Mouse (Mus musculus) E14TG2a.4 (cell line): ENCODE measurements around the gene Rapgef5.

Source experiments
- H3K27me3 ChIP-seq: 2 replicates; pipeline ENCODE4 v1.6.1; 2014; ENCODE audit warnings: low read length, control low read depth; ENCODE audit not compliant: insufficient read depth
- H3K36me3 ChIP-seq: 2 replicates; pipeline ENCODE4 v1.6.1; 2014; ENCODE audit warnings: low read length, control low read depth; ENCODE audit not compliant: insufficient read depth
- H3K4me1 ChIP-seq: replicated peaks from 2 replicates; pipeline ENCODE4 v1.6.1; 2014; ENCODE audit warnings: low read depth, low read length, control low read depth
- H3K4me3 ChIP-seq: replicated peaks from 2 replicates; pipeline ENCODE4 v1.5.1; 2014; ENCODE audit warnings: mild to moderate bottlenecking, low read length
- H3K9me3 ChIP-seq: 2 replicates; pipeline ENCODE4 v1.6.1; 2014; ENCODE audit warnings: low read length, control low read depth
- CTCF ChIP-seq: conservative IDR thresholded peaks from 2 replicates; pipeline ENCODE4 v1.5.1; 2014; ENCODE audit warnings: low read length
- NANOG ChIP-seq: IDR thresholded peaks from 2 replicates; pipeline ENCODE4 v1.6.1; 2014; ENCODE audit warnings: borderline replicate concordance, low read length, mixed read lengths
- POU5F1 ChIP-seq: IDR thresholded peaks from 2 replicates; pipeline ENCODE4 v1.6.1; 2014; ENCODE audit warnings: low read length, borderline replicate concordance

Rapgef5 gene

DNA sequence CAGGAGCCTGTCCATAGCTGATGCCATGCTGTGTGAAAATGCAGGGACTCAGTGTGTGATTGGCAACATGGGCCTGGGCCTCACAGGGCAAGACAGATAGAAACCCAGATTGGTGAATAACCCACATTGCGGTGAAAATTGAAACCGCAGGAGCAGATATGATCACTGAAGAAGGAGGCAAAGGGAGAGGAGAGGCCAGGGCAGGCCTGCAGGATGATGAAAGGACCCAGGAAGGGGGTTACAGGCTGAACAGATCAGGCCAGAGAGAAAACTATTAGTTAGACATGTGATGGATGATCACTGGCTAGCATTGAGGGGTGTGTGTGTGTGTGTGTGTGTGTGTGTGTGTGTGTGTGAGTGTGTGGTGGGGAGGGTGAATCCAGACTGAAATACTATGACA is 122.6 kb downstream of the Rapgef5 start:
- TF ChIP-seq CTCF (no peak), POU5F1 (no peak), NANOG (no peak)
- no peaks in the 10 kb centered on the region for H3K36me3 ChIP-seq

GRCm38 (mm10) chr12:117639356-117640121 is 123.3 kb downstream of the Rapgef5 start:
- H3K4me3 ChIP-seq: no peak overlapping the region
- no peaks in the 10 kb centered on the region for H3K36me3 ChIP-seq
- no peaks in the 10 kb centered on the region for H3K27me3 ChIP-seq
- H3K4me1 ChIP-seq: no peaks in the 10 kb centered on the region
- no peaks in the 10 kb centered on the region for H3K9me3 ChIP-seq
- TF ChIP-seq NANOG (no peak), CTCF (no peak), POU5F1 (no peak)

More for the DNA sequence above, 122.6 kb downstream of the Rapgef5 start:
- Histone ChIP-seq H3K4me1 (no peaks in the 10 kb centered on the region), H3K9me3 (no peaks in the 10 kb centered on the region), H3K27me3 (no peaks in the 10 kb centered on the region), H3K4me3 (no peak overlapping the region)

DNA sequence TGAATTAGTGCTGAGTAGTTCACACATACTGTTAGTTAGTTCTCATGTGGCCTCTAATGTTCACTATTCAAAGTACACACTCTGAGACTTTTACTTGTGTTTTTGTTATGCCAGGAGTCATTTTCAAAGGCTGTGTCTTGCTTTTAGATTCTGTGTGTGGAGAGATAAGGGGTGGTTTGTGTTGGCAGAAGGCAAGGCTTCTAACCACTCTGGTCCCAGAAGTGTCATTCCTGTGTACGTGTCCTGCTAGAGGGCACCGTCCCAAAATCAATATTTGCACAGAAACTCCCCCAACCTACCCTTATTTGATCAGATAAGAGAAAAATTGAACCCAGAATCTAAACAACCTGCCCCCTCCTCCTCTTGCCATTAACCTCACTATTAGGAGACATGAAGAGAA is 126.2 kb downstream of the Rapgef5 start:
- H3K4me3 ChIP-seq: no peak overlapping the region
- H3K36me3 ChIP-seq: no peaks in the 10 kb centered on the region
- TF ChIP-seq CTCF (no peak), POU5F1 (no peak), NANOG (no peak)
- H3K9me3 ChIP-seq: no peaks in the 10 kb centered on the region
- H3K27me3 ChIP-seq: no peaks in the 10 kb centered on the region
- H3K4me1 ChIP-seq: no peaks in the 10 kb centered on the region

GRCm38 (mm10) chr12:117645771-117646170 is 129.5 kb downstream of the Rapgef5 start:
- Histone ChIP-seq H3K27me3 (no peaks in the 10 kb centered on the region), H3K4me1 (no peaks in the 10 kb centered on the region), H3K4me3 (no peak overlapping the region), H3K36me3 (no peaks in the 10 kb centered on the region), H3K9me3 (no peaks in the 10 kb centered on the region)
- TF ChIP-seq NANOG (no peak), CTCF (no peak), POU5F1 (no peak)

- Histone ChIP-seq H3K36me3 (no peaks in the 10 kb centered on the region), H3K9me3 (peaks cover 6% of the 10 kb centered on the region; the same call in 1 of the 2 replicates), H3K4me1 (peaks cover 2% of the 10 kb centered on the region; the same call in 1 of the 2 replicates), H3K27me3 (no peaks in the 10 kb centered on the region), H3K4me3 (no peak overlapping the region)
- TF ChIP-seq NANOG (no peak), CTCF (no peak), POU5F1 (no peak)
These were observed 137.7 kb downstream of the Rapgef5 start for GRCm38 (mm10) chr12:117653920-117654472.

- Histone ChIP-seq H3K4me1 (peaks cover 14% of the 10 kb centered on the region), H3K36me3 (no peaks in the 10 kb centered on the region), H3K9me3 (peaks cover 6% of the 10 kb centered on the region; the same call in 1 of the 2 replicates), H3K27me3 (no peaks in the 10 kb centered on the region), H3K4me3 (no peak overlapping the region)
- no peak for TF ChIP-seq CTCF
- TF ChIP-seq NANOG: no peak
- no peak for TF ChIP-seq POU5F1
These were observed 140.7 kb downstream of the Rapgef5 start for GRCm38 (mm10) chr12:117656935-117657334.

- H3K4me3 ChIP-seq: no peak overlapping the region
- peaks cover 14% of the 10 kb centered on the region for H3K4me1 ChIP-seq
- peaks cover 6% of the 10 kb centered on the region; the same call in 1 of the 2 replicates for H3K9me3 ChIP-seq
- H3K36me3 ChIP-seq: no peaks in the 10 kb centered on the region
- TF ChIP-seq NANOG: no peak
- TF ChIP-seq CTCF: no peak
- TF ChIP-seq POU5F1: no peak
- H3K27me3 ChIP-seq: no peaks in the 10 kb centered on the region
These were observed 141.5 kb downstream of the Rapgef5 start for GRCm38 (mm10) chr12:117657766-117658165.

DNA sequence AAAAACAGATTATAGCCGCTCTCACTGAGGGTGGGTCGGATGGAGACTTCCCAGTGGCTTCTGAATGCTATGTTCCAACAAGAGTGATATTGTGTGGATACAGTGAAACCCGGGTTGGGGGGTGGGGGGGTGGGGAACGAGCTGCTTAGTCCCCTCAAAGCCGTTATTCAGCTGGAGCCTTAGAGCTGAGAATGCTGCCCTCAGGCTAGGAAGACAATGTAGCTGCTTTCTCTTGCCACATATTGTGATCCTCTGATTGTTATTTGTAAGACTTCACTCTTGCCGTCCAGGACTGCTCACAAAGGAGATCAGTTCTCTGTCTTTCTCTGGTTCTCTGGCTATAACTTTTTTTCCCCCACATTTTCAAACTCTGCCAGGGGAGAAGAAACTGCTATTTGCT is 142.5 kb downstream of the Rapgef5 start:
- no peak overlapping the region for H3K4me3 ChIP-seq
- peaks cover 20% of the 10 kb centered on the region for H3K4me1 ChIP-seq

More for the DNA sequence above, 142.5 kb downstream of the Rapgef5 start:
- peaks cover 6% of the 10 kb centered on the region; the same call in 1 of the 2 replicates for H3K9me3 ChIP-seq
- H3K27me3 ChIP-seq: no peaks in the 10 kb centered on the region
- no peaks in the 10 kb centered on the region for H3K36me3 ChIP-seq
- TF ChIP-seq CTCF: no peak
- no peak for TF ChIP-seq NANOG
- no peak for TF ChIP-seq POU5F1
